Mouse (Mus musculus): ENCODE data around the gene Ptms.

DNA sequence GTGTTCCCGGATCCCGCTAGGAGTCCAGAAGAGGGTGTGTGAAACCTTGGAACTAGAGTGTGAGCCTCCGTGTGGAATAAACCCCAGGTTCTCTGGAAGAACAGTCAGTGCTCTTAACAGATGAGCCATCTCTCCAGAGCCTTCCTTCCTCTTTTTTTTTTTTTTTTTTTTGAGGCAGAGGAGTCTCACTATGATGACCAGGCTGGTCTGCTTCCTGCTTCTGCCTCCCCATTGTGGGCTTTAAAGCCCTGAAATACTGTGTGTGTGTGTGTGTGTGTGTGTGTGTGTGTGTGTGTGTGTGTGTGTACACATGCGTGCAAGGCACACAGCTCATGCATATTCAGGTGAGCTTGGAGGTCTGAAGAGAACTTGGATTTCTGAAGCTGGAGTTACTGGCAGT is 1.6 kb upstream of the Ptms start:
- no peak for TF ChIP-seq POLR2A (IDR thresholded peaks at IDR 0.05; ENCODE audit: control insufficient read depth, low read depth, low read length)
- no peak for TF ChIP-seq CTCF (IDR thresholded peaks at IDR 0.05; ENCODE audit: control insufficient read depth, insufficient read depth, insufficient replicate concordance, low read depth, low read length)
